Mouse (Mus musculus) gastrocnemius, adult 2 months (tissue): Measurements from ENCODE around the gene Tmco4. TPM values are rescaled to one million over a fixed set of nuclear protein-coding genes. Genes with fewer than 3 reads are reported as not detected.

Experiments
- DNase-seq: peaks from one replicate; pipeline ENCODE4 v3.0.0; 2022
- H3K27ac ChIP-seq: fragments of 200-600 bp; 2 replicates; pipeline ENCODE4 v1.8.1; 2022; ENCODE audit warnings: mild to moderate bottlenecking
- H3K4me3 ChIP-seq: fragments of 200-600 bp; 2 replicates; pipeline ENCODE4 v1.8.1; 2022; ENCODE audit warnings: mild to moderate bottlenecking, moderate library complexity
- CTCF ChIP-seq: fragments of 200-600 bp; IDR thresholded peaks from 2 replicates; pipeline ENCODE4 v1.8.1; 2022; ENCODE audit warnings: antibody characterized with exemption, mild to moderate bottlenecking, moderate library complexity
- intact Hi-C: fragments of 180-260 bp; cut with DNase I; formaldehyde crosslinking; loops from one replicate; pipeline ENCODE4 v1.15.1; 2025
- total RNA-seq, 2 experiments: library from RNA; stranded (reverse); gene quantifications; 2 replicates each; pipeline ENCODE4 v1.2.3; 2021

Gene Tmco4
- total RNA-seq, 2 experiments from 2014 or later, result 7.5 to 7.6 TPM

- Histone ChIP-seq H3K4me3 (no peak overlapping the region), H3K27ac (no peak overlapping the region)
- DNase-seq, result no peak
- TF ChIP-seq CTCF, result no peak
- intact Hi-C loops, result no loop called here
Observed at GRCm38 (mm10) chr4:139095406-139095805, 122.7 kb downstream of the Tmco4 start.

GRCm38 (mm10) chr4:139096201-139096600 is 123.5 kb downstream of the Tmco4 start:
- intact Hi-C loops, result no loop called here
- Histone ChIP-seq H3K4me3 (no peak overlapping the region), H3K27ac (no peak overlapping the region)
- no peak for DNase-seq
- no peak for TF ChIP-seq CTCF

- no peak for TF ChIP-seq CTCF
- Histone ChIP-seq H3K27ac (no peak overlapping the region), H3K4me3 (no peak overlapping the region)
- intact Hi-C loops, result no loop called here
- DNase-seq, result no peak
Observed at GRCm38 (mm10) chr4:139100326-139100725, 127.6 kb downstream of the Tmco4 start.

DNA sequence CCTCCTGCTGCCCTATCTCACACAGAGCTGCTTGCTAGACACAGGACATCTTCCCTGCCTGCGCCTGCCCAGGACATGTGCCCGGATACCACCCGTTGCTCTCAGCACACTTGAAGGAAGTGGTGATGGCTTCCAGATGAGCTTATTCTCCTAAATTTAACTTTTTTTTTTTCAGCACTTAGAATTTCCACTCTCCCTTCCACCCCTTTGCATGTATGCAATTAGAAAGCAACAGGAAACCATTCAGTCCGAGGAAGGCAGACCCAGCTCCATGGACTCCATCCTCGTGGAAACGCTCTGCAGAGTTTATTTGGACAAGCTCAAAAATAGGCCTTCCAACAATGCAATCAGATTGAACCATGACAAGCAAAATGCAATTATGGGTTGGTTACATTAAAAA is 128.9 kb downstream of the Tmco4 start:
- intact Hi-C loops, result no loop called here
- no peak overlapping the region for H3K4me3 ChIP-seq
- DNase-seq, result no peak
- no peak for TF ChIP-seq CTCF
- H3K27ac ChIP-seq, result no peak overlapping the region

- Histone ChIP-seq H3K27ac (no peak overlapping the region), H3K4me3 (no peak overlapping the region)
- TF ChIP-seq CTCF, result no peak
- intact Hi-C loops, result no loop called here
- no peak for DNase-seq
Observed at GRCm38 (mm10) chr4:139105453-139105852, 132.8 kb downstream of the Tmco4 start.

Other genes with a start within 250 kb of the Tmco4 start
- not detected for gene Pla2g2c, start 248.1 kb upstream of the Tmco4 start, total RNA-seq
- gene Ubxn10, start 235.7 kb upstream of the Tmco4 start, total RNA-seq, result under 1 TPM in 1 of 2 experiments, not detected in 1; 0.20 TPM
- gene Pla2g2f, start 215.3 kb upstream of the Tmco4 start, total RNA-seq, result not detected
- gene Pla2g2d, start 197.2 kb upstream of the Tmco4 start, total RNA-seq, result under 1 TPM in 1 of 2 experiments, not detected in 1; 0.28 TPM
- gene Pla2g5, start 109.4 kb upstream of the Tmco4 start, total RNA-seq, result 1 to 10 TPM in 1 of 2 experiments, under 1 TPM in 1; 0.92 to 2.1 TPM
- gene Gm13030, start 98.9 kb upstream of the Tmco4 start, total RNA-seq, result not detected
- not detected for gene Pla2g2e, start 94.9 kb upstream of the Tmco4 start, total RNA-seq
- gene Otud3, start 58.9 kb upstream of the Tmco4 start, total RNA-seq, result 10 to 100 TPM; 15.7 to 17.2 TPM
- not detected for gene Rnf186, start 5.8 kb upstream of the Tmco4 start, total RNA-seq
- not detected for gene Htr6, start 102.7 kb downstream of the Tmco4 start, total RNA-seq
- gene Nbl1, start 120.1 kb downstream of the Tmco4 start, total RNA-seq, result 10 to 100 TPM; 19.9 to 40.8 TPM
- gene Minos1, start 158.2 kb downstream of the Tmco4 start, total RNA-seq, result 100 to 1,000 TPM; 304 to 430 TPM
- 100 to 1,000 TPM; 444 to 499 TPM for gene Capzb, start 220.0 kb downstream of the Tmco4 start, total RNA-seq